ENCODE assay signal across 13 mouse cellular contexts in the genomic region with DNA sequence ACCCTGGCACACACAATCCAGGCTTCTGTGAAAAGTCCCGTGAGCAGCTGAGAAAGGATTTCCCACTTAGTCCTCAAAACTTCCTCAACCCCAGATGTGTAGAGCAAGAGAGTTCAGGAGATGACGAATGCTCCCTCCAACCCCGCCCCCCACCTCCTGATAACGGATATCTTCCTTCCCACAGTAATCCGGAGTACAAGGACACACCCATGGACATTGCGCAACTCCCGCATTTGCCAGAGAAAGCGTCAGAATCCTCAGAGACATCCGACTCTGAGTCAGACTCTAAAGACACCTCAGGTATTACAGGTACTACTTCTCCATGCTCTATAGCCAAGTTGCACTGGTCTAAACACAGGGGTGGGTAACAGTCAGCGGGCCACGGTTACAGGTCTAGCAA.
A peak's percentile ranks its signal among the peaks of the same experiment; 100 is the strongest.
DNase-seq lines count a peak whose midpoint lies in the region; ATAC-seq and TF ChIP-seq lines count a peak whose summit lies in the region.
"Had no signal": no experiment of that assay in that cellular context is flagged by ENCODE, and none has a peak within 500 bp of the region (broad histone marks: within the 10 kb centered on the region; RNA-seq: fewer than 3 reads in every experiment).

No protein-coding gene starts in this region.

- no peak for ATAC-seq in midbrain, embryonic 13.5 days

- no peak overlapping the region for H3K4me2 ChIP-seq in midbrain, embryonic 13.5 days (replicated peaks)
- H3K4me2 ChIP-seq: hindbrain, embryonic 13.5 days; kidney, embryonic 15.5 days; lung, embryonic 15.5 days had no signal

- 39% methylated on average over 11 of the region's 11 CpGs for WGBS in large intestine, adult 2 months
- 83% methylated on average over 11 of the region's 11 CpGs for WGBS in midbrain, embryonic 13.5 days

- H3K36me3 ChIP-seq in E14TG2a.4 (ENCODE audit: insufficient read depth, low read length): no peaks in the 10 kb centered on the region
- H3K36me3 ChIP-seq in midbrain, embryonic 13.5 days: peaks cover 9% of the 10 kb centered on the region
- H3K36me3 ChIP-seq: embryonic facial prominence, embryonic 12.5 days; kidney, embryonic 15.5 days; lung, embryonic 15.5 days had no signal

- H3K4me3 ChIP-seq in E14TG2a.4 (replicated peaks; ENCODE audit: low read length): peak overlapping the region; percentile 35; the same call in 1 of the 2 replicates
- no peak overlapping the region for H3K4me3 ChIP-seq in midbrain, embryonic 13.5 days (replicated peaks)
- H3K4me3 ChIP-seq: embryonic facial prominence, embryonic 12.5 days; hindbrain, embryonic 13.5 days; kidney, embryonic 15.5 days; lung, embryonic 15.5 days had no signal

- peaks cover 34% of the 10 kb centered on the region for H3K4me1 ChIP-seq in E14TG2a.4 (replicated peaks; ENCODE audit: low read depth, low read length)
- H3K4me1 ChIP-seq in midbrain, embryonic 13.5 days (replicated peaks): peaks cover 28% of the 10 kb centered on the region

- H3K27me3 ChIP-seq in E14TG2a.4 (ENCODE audit: insufficient read depth, low read length): peaks cover 50% of the 10 kb centered on the region
- peaks cover 30% of the 10 kb centered on the region for H3K27me3 ChIP-seq in midbrain, embryonic 13.5 days

- TF ChIP-seq CTCF in E14TG2a.4 (conservative IDR thresholded peaks at IDR 0.05; ENCODE audit: low read length): no peak

- H3K27ac ChIP-seq in midbrain, embryonic 13.5 days: no peak overlapping the region
- H3K27ac ChIP-seq: embryonic facial prominence, embryonic 12.5 days; hindbrain, embryonic 13.5 days; kidney, embryonic 15.5 days; lung, embryonic 15.5 days had no signal

- DNase-seq in kidney, postnatal 14 days: peak; percentile 6
- DNase-seq in kidney, adult 9 months: no peak
- peak; percentile 40 for DNase-seq in R1 (ENCODE audit: low read depth, low spot score)
- DNase-seq in large intestine, adult 2 months (ENCODE audit: low read depth, low spot score): peak; percentile 18
- no peak for DNase-seq in spleen, adult 18-20 months
- DNase-seq: cerebellum, postnatal 14 days; thymus, adult 18-20 months had no signal

- H3K9ac ChIP-seq in midbrain, embryonic 13.5 days (replicated peaks): no peak overlapping the region
- H3K9ac ChIP-seq: embryonic facial prominence, embryonic 12.5 days; hindbrain, embryonic 13.5 days; kidney, embryonic 15.5 days; lung, embryonic 15.5 days had no signal

- H3K9me3 ChIP-seq in E14TG2a.4 (ENCODE audit: low read length): no peaks in the 10 kb centered on the region
- H3K9me3 ChIP-seq in midbrain, embryonic 13.5 days: no peaks in the 10 kb centered on the region
- H3K9me3 ChIP-seq: embryonic facial prominence, embryonic 12.5 days; hindbrain, embryonic 13.5 days; kidney, embryonic 15.5 days; lung, embryonic 15.5 days had no signal

Comparison
In these comparisons a context has a peak if more than half of its experiments do, and no peak if none do; other contexts are left out.
1. DNase-seq: peak in kidney, postnatal 14 days (single experiment), R1 (single experiment) and large intestine, adult 2 months (single experiment); none in kidney, adult 9 months (single experiment) and spleen, adult 18-20 months (0 of 2).